Mouse (Mus musculus): Measurements from ENCODE around the gene Srcin1.

The Srcin1 gene

GRCm38 (mm10) chr11:97576136-97576906, at the start of gene Srcin1:
Gene Srcin1 (minus strand): TSS chr11:97576186.
- DNase-seq: peak; percentile 59 to 76

DNA sequence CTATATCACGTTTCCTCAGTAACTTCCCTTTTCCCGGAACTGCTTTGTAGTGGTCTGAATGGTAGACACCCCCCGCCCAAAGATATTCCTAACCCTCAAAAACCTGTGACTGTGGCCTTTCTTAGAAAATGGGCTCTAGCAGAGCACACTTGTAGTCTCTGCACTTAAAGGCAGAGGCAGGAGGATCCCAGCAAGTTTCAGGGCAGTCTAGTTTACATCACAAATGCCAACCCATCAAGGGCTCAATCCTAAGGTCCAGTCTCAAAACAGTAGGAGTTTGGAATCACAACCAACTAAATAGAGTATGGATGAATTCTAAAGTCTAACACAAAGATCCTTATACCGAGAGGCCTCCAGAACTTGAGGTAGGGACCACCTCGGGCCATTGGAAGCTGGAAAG, 49.6 kb upstream of the Srcin1 start:
- DNase-seq: no peak

DNA sequence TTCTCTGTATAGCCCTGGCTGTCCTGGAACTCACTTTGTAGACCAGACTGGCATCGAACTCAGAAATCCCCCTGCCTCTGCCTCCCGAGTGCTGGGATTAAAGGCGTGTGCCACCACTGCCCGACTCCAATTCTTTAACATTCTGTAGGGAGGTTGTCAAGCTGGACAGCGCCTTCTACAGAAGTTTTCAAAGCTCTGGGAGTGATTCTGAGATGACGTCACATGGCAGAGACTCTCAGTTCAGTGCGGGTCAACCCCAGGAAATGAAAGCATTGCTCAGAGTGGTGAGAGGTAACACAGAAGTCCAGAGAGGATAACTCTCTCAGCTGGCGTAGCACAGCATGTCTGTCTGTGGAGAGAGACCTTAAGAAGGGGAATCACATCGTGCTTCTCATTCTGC, 47.2 kb upstream of the Srcin1 start:
- no peak for DNase-seq

DNA sequence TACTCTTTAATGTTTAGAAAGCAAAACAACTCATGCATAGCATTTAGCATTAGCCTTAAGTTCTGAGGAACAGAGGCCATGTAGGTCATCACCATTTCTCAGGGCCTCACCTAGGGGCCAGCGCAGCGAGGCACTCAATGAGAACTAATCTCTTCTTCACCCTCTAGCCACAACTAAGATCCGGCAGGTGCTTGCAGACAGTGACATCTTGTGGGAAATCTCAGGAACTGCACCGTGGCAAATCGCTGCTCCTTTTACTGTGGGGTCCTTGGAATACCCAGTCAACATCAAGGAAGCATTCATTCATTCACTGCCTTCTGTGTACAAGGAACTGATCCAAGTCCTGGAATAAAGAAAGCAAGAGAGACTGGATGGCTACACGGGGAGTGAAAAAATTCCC, 46.5 kb upstream of the Srcin1 start:
- DNase-seq: peak; percentile 71 to 80

- peak; percentile 77 to 80 for DNase-seq
These were observed 43.4 kb upstream of the Srcin1 start for GRCm38 (mm10) chr11:97619391-97619795.

DNA sequence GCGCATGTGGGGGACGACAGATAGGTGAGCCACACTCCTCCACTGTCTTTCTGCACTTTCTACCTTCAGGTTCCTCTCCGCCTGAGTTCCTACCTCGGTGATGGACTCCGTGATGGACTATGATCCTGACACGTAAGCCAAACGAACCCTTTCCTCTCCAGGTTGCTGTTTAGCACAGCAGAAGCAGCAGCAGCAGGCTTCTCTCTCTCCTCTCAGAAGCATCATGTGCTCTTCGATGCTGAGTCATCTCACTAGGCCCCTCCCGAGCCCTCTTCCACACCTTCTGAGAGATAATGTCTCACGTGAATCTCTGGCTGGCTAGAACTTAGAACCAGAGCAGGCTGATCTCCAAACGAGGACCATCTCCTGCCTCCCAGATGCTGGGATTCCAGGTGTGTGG, 42.4 kb upstream of the Srcin1 start:
- DNase-seq: no peak

- no peak for DNase-seq
These were observed 39.3 kb upstream of the Srcin1 start for GRCm38 (mm10) chr11:97615276-97615675.

GRCm38 (mm10) chr11:97611076-97611475, 35.1 kb upstream of the Srcin1 start:
- DNase-seq: no peak

DNA sequence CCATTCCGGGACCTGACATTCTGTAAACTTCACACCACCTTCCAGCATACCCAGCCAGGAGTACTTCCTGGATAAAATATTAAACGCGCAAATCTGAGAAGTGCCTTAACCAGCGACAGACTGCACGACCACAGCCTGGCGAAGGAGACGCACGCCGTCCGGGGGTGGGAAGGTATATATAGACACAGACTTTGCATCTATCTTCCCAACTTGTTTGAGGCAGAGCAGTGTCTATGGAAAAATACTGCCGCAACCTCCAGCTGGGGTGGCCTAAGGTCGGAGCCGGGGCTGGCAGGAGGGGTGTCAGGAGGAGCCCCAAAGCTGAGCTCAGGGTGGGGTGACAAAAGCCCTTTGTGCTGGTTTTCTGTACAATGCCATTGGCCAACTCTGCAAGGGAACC, 33.8 kb upstream of the Srcin1 start:
- no peak for DNase-seq

GRCm38 (mm10) chr11:97608933-97609332, 32.9 kb upstream of the Srcin1 start:
- no peak for DNase-seq

DNA sequence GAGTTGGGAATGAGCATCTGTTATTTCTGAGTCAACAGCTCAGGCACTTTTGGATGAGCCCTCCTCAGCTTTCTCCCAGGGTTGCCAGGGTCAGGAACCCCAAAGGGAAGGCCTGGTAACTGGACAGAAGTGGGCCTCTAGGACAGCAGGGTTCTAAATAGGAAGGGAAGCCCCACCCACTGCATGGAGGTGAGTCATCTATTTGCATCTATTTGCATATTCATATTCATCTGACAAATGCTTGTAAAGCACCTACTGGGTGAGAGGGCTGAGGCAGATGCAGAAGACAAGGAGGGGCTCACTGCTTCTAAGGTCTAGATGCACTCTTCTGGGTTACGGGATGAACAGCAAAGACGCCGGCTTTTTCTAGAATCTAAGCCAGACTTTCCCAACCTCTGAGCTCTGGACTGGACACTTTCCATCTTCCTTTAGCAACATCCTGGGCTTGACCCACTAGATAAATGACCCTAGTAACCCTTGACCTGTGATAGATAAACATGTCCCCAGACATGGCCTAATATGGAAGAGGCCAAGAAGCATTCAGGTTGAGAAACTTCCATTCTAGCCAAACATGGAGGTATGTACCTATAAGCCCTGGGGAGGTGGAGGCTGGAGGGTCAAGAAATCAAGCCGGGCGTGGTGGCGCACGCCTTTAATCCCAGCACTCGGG, 31.2 kb upstream of the Srcin1 start:
- no peak for DNase-seq

DNA sequence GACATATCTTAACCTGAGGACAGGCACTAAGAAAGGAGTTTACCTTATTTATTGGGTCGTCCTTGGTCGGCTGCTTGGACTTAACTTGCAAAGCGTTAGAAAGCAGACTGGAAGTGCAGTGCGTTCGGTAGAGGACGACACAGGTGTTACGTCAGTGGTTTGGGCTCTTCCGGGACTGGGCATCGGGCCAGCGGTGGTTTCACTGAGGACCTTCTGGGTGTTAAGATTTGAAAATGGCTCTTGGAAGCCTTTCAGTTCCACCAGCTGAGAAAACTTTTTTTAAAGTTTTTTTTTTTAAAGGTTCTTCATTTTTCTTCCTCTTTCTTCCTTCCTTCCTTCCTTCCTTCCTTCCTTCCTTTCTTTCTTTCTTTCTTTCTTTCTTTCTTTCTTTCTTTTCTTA, 27.9 kb upstream of the Srcin1 start:
- DNase-seq: no peak

- no peak for DNase-seq
These were observed 26.2 kb upstream of the Srcin1 start for GRCm38 (mm10) chr11:97602223-97602622.

GRCm38 (mm10) chr11:97599104-97599503, 23.1 kb upstream of the Srcin1 start:
- DNase-seq: no peak

GRCm38 (mm10) chr11:97597945-97598691, 22.1 kb upstream of the Srcin1 start:
- no peak for DNase-seq

GRCm38 (mm10) chr11:97594136-97594535, 18.1 kb upstream of the Srcin1 start:
- no peak for DNase-seq

DNA sequence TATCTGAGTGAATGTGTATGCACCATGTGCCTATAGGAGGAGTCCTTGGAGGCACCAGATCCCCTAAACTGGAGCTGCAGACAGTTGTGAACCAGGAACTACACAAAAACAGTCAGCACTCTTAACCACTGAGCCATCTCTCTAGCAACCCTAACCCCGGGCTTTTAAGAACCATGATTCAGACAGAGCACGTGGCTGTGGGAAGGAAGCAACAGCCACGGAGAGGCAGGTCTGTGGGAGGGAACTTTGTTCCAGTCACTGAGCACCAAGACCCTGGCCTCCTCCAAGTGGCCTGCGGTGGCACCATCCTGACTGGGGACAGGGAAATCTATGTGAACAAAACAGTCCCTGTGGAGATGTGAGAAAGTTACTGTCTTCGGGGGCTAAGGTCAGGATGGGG, 15.9 kb upstream of the Srcin1 start:
- no peak for DNase-seq

- DNase-seq: peak; percentile 61 to 62
These were observed 14.4 kb upstream of the Srcin1 start for GRCm38 (mm10) chr11:97590227-97590960.

- DNase-seq: peak in 1 of 2 experiments; percentile 11
These were observed 13.2 kb upstream of the Srcin1 start for GRCm38 (mm10) chr11:97589216-97589615.

DNA sequence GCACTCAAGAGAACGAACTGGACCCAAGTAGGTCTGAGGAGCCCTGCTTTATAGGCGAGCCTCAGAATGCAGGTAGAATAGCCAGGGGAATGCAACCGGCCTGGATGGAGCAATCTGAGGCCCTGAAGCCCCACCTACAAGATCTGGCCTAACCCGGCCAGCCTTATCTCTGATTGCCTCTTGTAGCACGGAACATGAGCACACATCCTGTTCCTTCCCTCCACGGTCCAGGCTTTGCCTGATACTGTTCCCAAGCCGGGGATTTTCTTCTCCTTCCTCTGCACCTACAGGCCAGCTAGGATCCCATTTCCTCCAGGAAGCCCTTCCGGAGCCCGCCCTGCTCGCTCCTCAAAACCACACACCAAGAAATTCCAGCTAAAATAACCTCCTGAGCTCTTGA, 9.9 kb upstream of the Srcin1 start:
- DNase-seq: no peak

DNA sequence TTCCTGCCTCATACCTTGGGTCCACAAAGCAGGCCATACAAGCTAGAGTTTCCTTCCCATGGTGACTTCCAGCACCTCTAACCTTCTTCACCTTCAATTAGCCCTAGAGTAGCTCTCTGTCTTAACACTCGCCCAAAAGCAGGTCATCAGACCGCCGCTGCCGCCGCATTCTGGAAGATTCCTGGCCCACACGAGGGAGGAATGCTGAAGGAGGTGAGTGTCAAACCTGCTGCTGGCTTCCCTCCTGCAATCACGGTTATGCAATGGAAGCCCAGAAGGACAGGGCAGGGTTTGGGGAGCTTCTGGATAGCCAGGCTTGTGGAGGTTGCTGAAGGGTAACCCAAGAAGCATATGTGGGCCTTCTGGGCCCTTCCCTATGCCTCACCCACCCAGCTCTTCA, 8.5 kb upstream of the Srcin1 start:
- no peak for DNase-seq

DNA sequence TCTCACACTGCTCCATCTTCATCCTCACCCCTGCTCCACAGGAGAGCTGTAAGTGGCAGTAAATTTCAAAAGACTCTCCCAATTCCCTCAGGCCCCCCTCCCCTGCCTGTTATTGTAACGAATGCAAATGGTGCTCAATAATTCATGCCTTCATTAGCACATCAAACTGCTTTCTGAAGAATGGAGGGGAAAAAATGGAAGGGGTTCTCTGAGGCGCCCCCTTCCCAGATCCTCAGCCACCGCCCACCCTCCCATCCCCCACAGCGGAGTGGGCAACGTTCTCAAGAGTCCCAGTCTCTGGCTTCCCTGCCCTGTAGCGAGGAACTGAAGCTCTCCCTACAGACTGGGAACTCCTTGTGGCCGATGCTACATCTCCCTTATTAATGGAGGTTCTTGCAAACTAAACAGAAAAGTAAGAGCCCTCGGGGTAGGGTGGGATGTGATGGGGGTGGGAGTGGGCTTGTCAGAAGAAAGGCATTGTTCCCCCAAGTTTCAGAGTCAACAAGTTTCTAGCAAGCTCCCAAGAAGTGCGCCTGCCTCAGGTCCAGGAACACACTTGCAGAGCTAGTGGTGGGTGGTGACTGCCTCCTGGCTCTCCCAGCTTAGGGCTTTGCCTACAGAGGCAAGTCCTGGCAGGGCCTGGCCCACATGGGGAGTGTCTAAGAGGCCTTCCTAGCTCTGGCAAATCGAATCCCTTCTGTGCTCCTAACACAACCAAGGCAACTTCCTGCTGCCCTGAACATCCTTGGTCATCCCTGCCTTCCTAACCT, 3.3 kb upstream of the Srcin1 start:
- DNase-seq: no peak
